Mouse (Mus musculus) C2C12 (cell line): ENCODE results near the gene Syncrip.

Experiments
- CTCF ChIP-seq: IDR thresholded peaks from one replicate; pipeline ENCODE4 v1.5.1; 2011; ENCODE audit not compliant: control insufficient read depth, insufficient read depth, insufficient read length
- MAX ChIP-seq: IDR thresholded peaks from one replicate; pipeline ENCODE4 v1.6.1; 2011; ENCODE audit warnings: mild to moderate bottlenecking, control low read depth
- USF1 ChIP-seq: IDR thresholded peaks from one replicate; pipeline ENCODE4 v1.6.1; 2011; ENCODE audit warnings: low read depth, mild to moderate bottlenecking, control low read depth, moderate library complexity

DNA sequence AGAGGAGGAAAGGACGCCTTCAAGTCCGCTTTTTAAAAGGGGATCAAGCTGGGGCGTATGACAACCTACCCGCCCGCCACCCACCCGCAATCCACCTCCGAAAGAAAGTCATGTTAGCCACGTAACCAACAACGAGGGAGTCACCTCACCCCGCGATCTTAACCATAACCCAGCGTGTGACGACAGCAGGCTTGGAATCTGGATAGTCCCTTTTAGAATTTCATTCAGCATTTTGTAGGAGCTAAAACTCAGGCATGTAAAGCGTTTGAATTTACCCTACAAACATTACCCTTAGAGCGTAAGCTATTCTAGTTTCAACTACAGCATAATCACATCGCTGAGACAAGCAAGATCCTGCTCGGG, 43.2 kb downstream of the Syncrip start:
- TF ChIP-seq CTCF, result no peak
- TF ChIP-seq USF1, result no peak
- TF ChIP-seq MAX, result no peak
